Mouse (Mus musculus) thymus, adult 2 months (tissue): ENCODE data around the gene Chchd1. TPM values are rescaled to one million over a fixed set of nuclear protein-coding genes. Genes with fewer than 3 reads are reported as not detected.
A peak's percentile ranks its signal among the peaks of the same experiment; 100 is the strongest.

Experiments
- DNase-seq: peaks from one replicate; pipeline ENCODE4 v3.0.0; 2021
- H3K27ac ChIP-seq: fragments of 200-500 bp; 2 replicates; pipeline ENCODE4 v1.5.1; 2012; ENCODE audit warnings: low read length, control low read depth; ENCODE audit not compliant: control insufficient read depth, insufficient read depth
- H3K27me3 ChIP-seq: fragments of 200-500 bp; 2 replicates; pipeline ENCODE4 v1.6.1; 2012; ENCODE audit warnings: mild to moderate bottlenecking, low read length, moderate library complexity, mixed read lengths; ENCODE audit not compliant: control insufficient read depth, insufficient read depth
- H3K36me3 ChIP-seq: fragments of 200-500 bp; 2 replicates; pipeline ENCODE4 v1.6.1; 2012; ENCODE audit warnings: mild to moderate bottlenecking, low read length, moderate library complexity; ENCODE audit not compliant: control insufficient read depth, insufficient read depth
- H3K4me1 ChIP-seq: fragments of 200-500 bp; replicated peaks from 2 replicates; pipeline ENCODE4 v1.6.1; 2012; ENCODE audit warnings: low read length; ENCODE audit not compliant: control insufficient read depth, insufficient read depth
- H3K4me3 ChIP-seq: fragments of 200-500 bp; 2 replicates; pipeline ENCODE4 v1.5.1; 2012; ENCODE audit warnings: mild to moderate bottlenecking, low read length, control low read depth, moderate library complexity; ENCODE audit not compliant: control insufficient read depth, insufficient read depth
- CTCF ChIP-seq: fragments of 200-500 bp; IDR thresholded peaks from 2 replicates; pipeline ENCODE4 v1.5.1; 2012; ENCODE audit warnings: mild to moderate bottlenecking, control low read depth, low read length, moderate library complexity, borderline replicate concordance; ENCODE audit not compliant: control insufficient read depth, poor library complexity, insufficient read depth; ENCODE audit errors: extremely low read depth
- POLR2A ChIP-seq: fragments of 200-500 bp; IDR thresholded peaks from 2 replicates; pipeline ENCODE4 v1.6.1; 2012; ENCODE audit warnings: mild to moderate bottlenecking, low read length, control low read depth, moderate library complexity; ENCODE audit not compliant: control insufficient read depth, poor library complexity, insufficient read depth; ENCODE audit errors: extremely low read depth
- WGBS: fragments of 180-500 bp; shearing (Covaris S2); methylation state at CpG from one replicate; pipeline ENCODE4 v1.1.7; 2018; 5-methylcytosine and 5-hydroxymethylcytosine counted together
- polyA plus RNA-seq: library from polyadenylated mRNA; depleted of rRNA; stranded (reverse); fragments of >200 nt; gene quantifications from 2 replicates; pipeline ENCODE4 v1.2.3, GENCODE M21; 2012

Gene Chchd1
- polyA plus RNA-seq, 1 experiment, result 39.5 TPM

DNA sequence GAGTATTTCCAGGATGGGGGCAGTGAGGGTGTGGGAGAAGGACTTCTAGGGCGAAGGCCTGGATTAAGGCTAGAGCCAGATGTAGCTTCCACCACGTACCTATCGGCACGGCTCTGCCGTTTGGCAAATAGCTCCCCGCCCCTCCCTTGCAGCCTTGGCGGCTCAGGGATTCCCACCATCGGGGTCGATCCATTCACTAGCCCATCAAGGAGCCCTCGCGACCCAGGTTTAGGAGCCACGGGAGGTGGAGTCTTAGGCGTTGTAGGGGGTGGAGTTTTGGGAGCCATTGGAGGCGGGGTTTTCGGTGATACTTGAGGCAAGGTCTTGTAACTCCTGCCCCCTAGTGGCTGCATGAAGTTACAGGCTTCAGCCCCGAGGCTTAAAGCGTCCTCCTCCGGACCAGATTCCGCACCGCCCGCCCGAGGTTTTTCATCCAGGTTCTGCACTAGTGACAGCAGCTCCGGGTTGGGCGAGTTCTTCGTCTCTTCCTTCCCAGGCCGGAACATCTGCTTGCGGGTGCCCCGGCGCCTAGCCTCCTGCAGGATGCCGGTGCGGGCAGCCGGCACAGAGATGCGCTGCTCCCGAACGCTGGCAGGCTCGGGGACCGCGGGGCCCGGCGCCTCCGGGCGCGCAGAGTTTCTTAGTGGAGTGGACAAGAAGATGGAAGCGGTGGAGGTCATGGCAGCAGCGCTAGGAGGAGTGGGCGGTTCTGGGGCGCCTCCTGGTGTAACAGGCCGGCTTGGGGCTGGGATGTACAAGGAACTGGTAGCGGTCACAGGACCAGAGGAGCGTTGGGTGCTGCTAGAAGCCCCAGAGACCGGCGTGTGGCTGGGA is 41.8 kb upstream of the Chchd1 start:
- H3K27ac ChIP-seq, result no peak overlapping the region
- peak overlapping the region; percentile 53 for H3K4me3 ChIP-seq
- H3K4me1 ChIP-seq, result peaks cover 17% of the 10 kb centered on the region
- 3% methylated on average over 52 of the region's 52 CpGs for WGBS
- no peaks in the 10 kb centered on the region for H3K36me3 ChIP-seq
- DNase-seq, result peak; percentile 92
- no peak for TF ChIP-seq POLR2A
- peak; percentile 87 for TF ChIP-seq CTCF
- no peaks in the 10 kb centered on the region for H3K27me3 ChIP-seq

DNA sequence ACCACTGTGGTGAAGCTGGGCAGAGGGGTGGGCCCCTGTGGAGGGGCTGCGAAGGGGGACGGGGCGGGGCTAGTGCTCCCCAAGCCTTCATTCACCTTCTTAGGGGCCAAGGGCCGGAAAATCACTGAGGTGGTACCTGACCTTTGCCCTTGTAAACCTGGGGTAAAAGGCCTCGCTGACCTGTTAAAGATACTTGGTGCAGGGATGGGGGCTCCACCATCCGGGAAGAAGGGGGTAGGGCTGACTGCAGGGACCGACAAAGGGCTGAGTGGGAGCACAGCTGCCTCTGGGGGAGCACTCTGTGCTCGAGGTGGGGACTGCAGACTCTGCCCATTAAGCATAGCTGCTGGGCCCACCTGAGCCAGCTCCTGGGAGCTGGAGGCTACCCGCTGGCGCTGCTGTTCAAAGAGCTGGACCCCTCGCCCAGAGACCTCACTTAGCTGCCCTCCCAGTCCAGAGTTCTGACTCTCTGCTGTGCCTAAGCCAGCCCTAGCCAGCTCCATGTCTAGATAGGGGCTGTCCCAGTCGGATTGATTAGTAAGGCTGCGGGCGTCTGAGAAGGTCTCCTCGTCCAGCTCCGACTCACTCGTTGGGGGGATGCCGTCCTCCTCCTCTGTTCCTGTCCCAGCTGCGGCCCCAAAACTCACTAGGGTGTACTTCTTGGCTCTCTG is 41.0 kb upstream of the Chchd1 start:
- H3K27ac ChIP-seq, result no peak overlapping the region
- no peaks in the 10 kb centered on the region for H3K27me3 ChIP-seq
- TF ChIP-seq POLR2A (no peak), CTCF (no peak)
- no peak for DNase-seq
- peak overlapping the region; percentile 53 for H3K4me3 ChIP-seq
- no peaks in the 10 kb centered on the region for H3K36me3 ChIP-seq
- H3K4me1 ChIP-seq, result peaks cover 17% of the 10 kb centered on the region
- 68% methylated on average over 19 of the region's 19 CpGs for WGBS

DNA sequence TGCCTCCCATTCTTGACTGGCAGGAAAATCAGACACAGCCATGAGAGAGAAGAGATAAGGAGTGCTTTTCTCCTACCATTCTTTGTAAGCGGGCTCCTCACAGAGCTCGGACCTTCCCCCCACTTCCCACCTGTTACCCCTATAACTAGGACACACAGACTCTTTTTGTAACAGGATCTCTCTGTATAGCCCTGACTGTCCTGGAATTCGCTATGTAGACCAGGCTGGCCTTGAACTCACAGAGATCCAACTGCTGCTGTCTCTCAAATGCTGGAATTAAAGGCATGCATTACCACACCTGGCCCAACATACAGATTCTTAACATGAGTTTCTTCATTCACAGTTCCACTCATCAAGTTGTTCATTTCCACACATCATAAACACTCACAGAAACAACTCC is 40.1 kb upstream of the Chchd1 start:
- no peak for DNase-seq
- 90% methylated on average over 3 of the region's 3 CpGs for WGBS
- H3K4me1 ChIP-seq, result peaks cover 17% of the 10 kb centered on the region
- H3K27ac ChIP-seq, result no peak overlapping the region
- no peak overlapping the region for H3K4me3 ChIP-seq
- no peaks in the 10 kb centered on the region for H3K27me3 ChIP-seq
- no peaks in the 10 kb centered on the region for H3K36me3 ChIP-seq
- no peak for TF ChIP-seq CTCF
- TF ChIP-seq POLR2A, result no peak

DNA sequence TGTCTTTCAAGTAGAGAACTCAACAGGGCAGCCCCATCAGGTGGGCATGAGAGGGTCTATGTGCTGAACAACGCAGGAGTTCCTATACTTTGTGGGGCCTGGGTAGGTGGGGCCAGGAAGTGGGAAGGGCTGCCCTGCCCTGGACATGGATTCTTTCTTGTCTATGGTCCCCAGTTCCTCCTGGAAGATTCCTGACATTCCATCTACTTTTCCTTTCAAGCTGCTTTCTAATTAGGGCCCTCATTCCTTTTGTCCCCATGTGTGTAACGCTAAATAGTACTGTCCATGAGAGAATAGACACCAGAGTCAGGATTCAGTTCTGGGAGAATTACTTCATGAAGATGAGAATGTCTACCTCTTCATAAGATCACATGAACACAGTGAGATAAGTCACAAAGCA is 39.2 kb upstream of the Chchd1 start:
- no peak for TF ChIP-seq CTCF
- no peak for TF ChIP-seq POLR2A
- Histone ChIP-seq H3K27ac (no peak overlapping the region), H3K27me3 (no peaks in the 10 kb centered on the region), H3K4me1 (peaks cover 17% of the 10 kb centered on the region), H3K36me3 (no peaks in the 10 kb centered on the region), H3K4me3 (no peak overlapping the region)
- WGBS, result 91% methylated on average over 2 of the region's 2 CpGs
- DNase-seq, result no peak

DNA sequence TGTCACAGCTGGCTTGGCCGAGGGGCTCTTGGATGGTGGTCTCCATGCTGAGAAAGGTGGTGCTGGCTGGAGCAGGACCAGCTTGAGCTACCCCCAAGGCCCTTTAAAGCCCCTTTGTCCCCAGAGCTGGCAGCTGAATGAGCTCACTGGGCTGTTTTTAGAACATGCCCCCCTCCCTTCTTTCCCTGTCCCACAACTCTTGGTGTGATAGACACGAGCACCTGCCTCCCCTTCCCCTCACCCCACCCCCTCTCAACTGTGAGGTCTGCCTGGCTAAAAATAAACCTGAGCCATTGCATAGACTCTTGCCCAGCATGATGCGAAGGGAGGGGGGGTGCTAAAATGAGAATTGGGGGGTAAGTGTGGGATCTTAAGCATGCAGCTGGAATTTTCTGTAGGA is 38.4 kb upstream of the Chchd1 start:
- H3K36me3 ChIP-seq, result no peaks in the 10 kb centered on the region
- no peak overlapping the region for H3K27ac ChIP-seq
- no peak overlapping the region for H3K4me3 ChIP-seq
- peaks cover 17% of the 10 kb centered on the region for H3K4me1 ChIP-seq
- DNase-seq, result no peak
- TF ChIP-seq POLR2A (no peak), CTCF (no peak)
- H3K27me3 ChIP-seq, result no peaks in the 10 kb centered on the region
- WGBS, result 46% methylated on average over 3 of the region's 3 CpGs

DNA sequence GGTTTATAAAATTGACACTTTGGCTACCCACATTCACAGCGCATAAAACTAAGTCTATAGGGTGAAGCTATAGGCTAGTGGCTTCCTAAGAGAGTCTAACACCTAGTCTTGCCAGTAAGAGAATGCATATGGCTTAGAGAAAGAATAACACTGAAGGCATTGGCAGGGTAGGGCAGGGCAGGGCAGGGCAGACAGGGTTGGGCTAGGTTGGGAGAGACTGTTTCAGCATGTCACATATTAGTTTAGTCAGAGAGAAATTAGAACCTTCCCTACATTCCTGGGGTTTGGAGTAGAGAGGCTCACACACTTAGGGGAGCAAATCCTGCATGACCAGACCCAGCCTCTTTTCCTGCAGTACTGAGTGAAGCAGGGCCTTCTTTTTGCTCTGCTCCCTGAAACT is 35.3 kb upstream of the Chchd1 start:
- Histone ChIP-seq H3K36me3 (no peaks in the 10 kb centered on the region), H3K27me3 (no peaks in the 10 kb centered on the region), H3K4me1 (peaks cover 8% of the 10 kb centered on the region), H3K4me3 (no peak overlapping the region), H3K27ac (no peak overlapping the region)
- TF ChIP-seq CTCF, result no peak
- no peak for TF ChIP-seq POLR2A
- DNase-seq, result no peak
- 98% methylated on average over 1 of the region's 1 CpGs for WGBS
